8 mouse cellular contexts compared by ENCODE assay signal in genomic region chr2:143545299-143545751, GRCm38 (mm10). TPM values are rescaled to one million over a fixed set of nuclear protein-coding genes. Genes with fewer than 3 reads are reported as not detected.
DNase-seq lines count a peak whose midpoint lies in the region; ATAC-seq lines count a peak whose summit lies in the region.

No protein-coding gene starts in this region.

- peak overlapping the region; percentile 58 for H3K4me3 ChIP-seq in hindbrain, embryonic 13.5 days
- peak overlapping the region; percentile 29; the same call in 1 of the 2 replicates for H3K4me3 ChIP-seq in liver, embryonic 15.5 days (replicated peaks)
- peak overlapping the region; percentile 41 for H3K4me3 ChIP-seq in stomach, embryonic 16.5 days (replicated peaks; ENCODE audit: low read length)

- DNase-seq in left cerebral cortex, adult 18-20 months (ENCODE audit: low spot score in 2 of 2) = peak; percentile 22 to 42
- no peak for DNase-seq in left cerebral cortex, adult 11 months (ENCODE audit: low spot score)
- DNase-seq in gastrocnemius, postnatal 4 days (ENCODE audit: low spot score in 2 of 2) = no peak
- no peak for DNase-seq in lung, postnatal 25 days (ENCODE audit: low spot score)

- 0 out of 2 replicates have a peak, but pooled peaks have one; percentile 18 for ATAC-seq in common myeloid progenitor, adult 5-6 weeks (replicated peaks; ENCODE audit: low read depth, poor library complexity, severe bottlenecking)
- peak; percentile 53 for ATAC-seq in hindbrain, embryonic 13.5 days (ENCODE audit: low FRiP score)
- no peak for ATAC-seq in liver, embryonic 15.5 days (ENCODE audit: insufficient read depth)
- ATAC-seq in stomach, embryonic 16.5 days (ENCODE audit: insufficient read depth, low FRiP score) = peak; percentile 22; the same call in 1 of the 2 replicates

- under 1% methylated on average over 7 of the region's 7 CpGs for WGBS in hindbrain, embryonic 13.5 days
- WGBS in liver, embryonic 15.5 days (ENCODE audit: insufficient replicate concordance) = 5% methylated on average over 7 of the region's 7 CpGs
- WGBS in stomach, embryonic 16.5 days = 0% methylated on average over 7 of the region's 7 CpGs

- peaks cover 30% of the 10 kb centered on the region for H3K27me3 ChIP-seq in hindbrain, embryonic 13.5 days
- peaks cover 51% of the 10 kb centered on the region for H3K27me3 ChIP-seq in liver, embryonic 15.5 days
- H3K27me3 ChIP-seq in stomach, embryonic 16.5 days (ENCODE audit: control insufficient read depth, insufficient read depth, low read length) = peaks cover 26% of the 10 kb centered on the region

- peak overlapping the region; percentile 81 for H3K9ac ChIP-seq in hindbrain, embryonic 13.5 days
- H3K9ac ChIP-seq in liver, embryonic 15.5 days = no peak overlapping the region
- no peak overlapping the region for H3K9ac ChIP-seq in stomach, embryonic 16.5 days (ENCODE audit: low read length)

- H3K4me1 ChIP-seq in hindbrain, embryonic 13.5 days (replicated peaks) = peaks cover 29% of the 10 kb centered on the region
- H3K4me1 ChIP-seq in liver, embryonic 15.5 days (replicated peaks) = no peaks in the 10 kb centered on the region
- peaks cover 4% of the 10 kb centered on the region; the same call in 1 of the 2 replicates for H3K4me1 ChIP-seq in stomach, embryonic 16.5 days (ENCODE audit: control insufficient read depth, insufficient read depth, low read length)

- peak overlapping the region; percentile 92 for H3K27ac ChIP-seq in hindbrain, embryonic 13.5 days
- no peak overlapping the region for H3K27ac ChIP-seq in liver, embryonic 15.5 days (replicated peaks)
- H3K27ac ChIP-seq in stomach, embryonic 16.5 days (ENCODE audit: low read length) = no peak overlapping the region

- no peaks in the 10 kb centered on the region for H3K36me3 ChIP-seq in hindbrain, embryonic 13.5 days
- no peaks in the 10 kb centered on the region for H3K36me3 ChIP-seq in liver, embryonic 15.5 days (replicated peaks)
- H3K36me3 ChIP-seq in stomach, embryonic 16.5 days (ENCODE audit: control insufficient read depth, insufficient read depth, low read length) = no peaks in the 10 kb centered on the region

- no peaks in the 10 kb centered on the region for H3K9me3 ChIP-seq in hindbrain, embryonic 13.5 days
- H3K9me3 ChIP-seq in liver, embryonic 15.5 days (replicated peaks) = no peaks in the 10 kb centered on the region
- no peaks in the 10 kb centered on the region for H3K9me3 ChIP-seq in stomach, embryonic 16.5 days (replicated peaks; ENCODE audit: control insufficient read depth, low read length)

- H3K4me2 ChIP-seq in hindbrain, embryonic 13.5 days = peak overlapping the region; percentile 78
- H3K4me2 ChIP-seq in liver, embryonic 15.5 days = peak overlapping the region; percentile 57
- H3K4me2 ChIP-seq in stomach, embryonic 16.5 days (ENCODE audit: low read depth, low read length) = peak overlapping the region; percentile 63

RNA-seq across cellular contexts. Expression of gene Pcsk2, which starts 0.6 kb away (rescaled TPM):
- total RNA-seq in left cerebral cortex, adult 18-20 months (2021) = 100 to 1,000 TPM; 268 to 276 TPM
- total RNA-seq in common myeloid progenitor, adult 5-6 weeks (2017) = not detected in 2 replicates
- polyA plus RNA-seq in hindbrain, embryonic 13.5 days (2015; fragmentation: Nextera tagmentation; extraction: Ambion mirVana) = 16.9 and 19.0 TPM in 2 replicates
- 0.02 TPM in 1 of 2 replicates, not detected in the other for polyA plus RNA-seq in liver, embryonic 15.5 days (2015; fragmentation: Nextera tagmentation; extraction: Ambion mirVana)
- polyA plus RNA-seq in stomach, embryonic 16.5 days (2015; fragmentation: Nextera tagmentation; extraction: Ambion mirVana) = 2.3 and 2.8 TPM in 2 replicates
- total RNA-seq in gastrocnemius, postnatal 4 days (2021) = under 1 TPM; 0.75 to 0.91 TPM

Comparison
In these comparisons a context has a peak if more than half of its experiments do, and no peak if none do; other contexts are left out.
1. DNase-seq: peak in left cerebral cortex, adult 18-20 months (2 of 2); none in left cerebral cortex, adult 11 months (single experiment), gastrocnemius, postnatal 4 days (0 of 2) and lung, postnatal 25 days (single experiment).
2. RNA of gene Pcsk2, which starts 0.6 kb away (total RNA-seq): 268 to 276 TPM in left cerebral cortex, adult 18-20 months; 0.75 to 0.91 TPM in gastrocnemius, postnatal 4 days and not detected in common myeloid progenitor, adult 5-6 weeks; every median in the first group is over 100 times any median in the second.
3. Peak in every context shown above with its lines, with median percentiles within 50 percentile points of each other: H3K4me2 ChIP-seq and H3K4me3 ChIP-seq.